Mouse (Mus musculus): ENCODE results near the gene Hist1h2bl. TPM values are rescaled to one million over a fixed set of nuclear protein-coding genes. Genes with fewer than 3 reads are reported as not detected.

The Hist1h2bl gene
- polyA plus RNA-seq, 1 experiment, result 14.5 TPM

DNA sequence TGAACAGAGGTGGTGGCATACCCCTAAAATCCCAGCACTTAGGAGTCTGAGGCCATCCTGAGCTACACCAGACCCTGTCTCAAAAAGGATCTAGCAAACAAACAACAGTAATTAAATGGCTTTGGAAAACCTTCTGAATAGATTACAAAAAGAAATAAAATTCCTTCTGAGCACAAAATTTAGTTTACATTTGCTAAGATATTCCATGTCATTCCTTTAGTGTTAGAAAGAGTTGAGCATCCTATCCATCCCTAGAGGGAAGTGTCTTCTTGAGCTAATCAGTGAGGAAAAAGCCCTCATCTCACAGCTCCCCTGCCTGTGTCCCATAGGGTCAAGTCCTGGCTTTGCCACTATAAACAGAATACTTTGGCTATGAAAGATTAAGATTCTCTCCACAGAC is 18.1 kb downstream of the Hist1h2bl start, which contains the start of gene Olfr1359:
Gene Olfr1359 (plus strand): TSS at position 301 of the 400 bp plus-strand sequence.
- TF ChIP-seq POLR2A (IDR thresholded peaks at IDR 0.05; ENCODE audit: borderline replicate concordance, extremely low read depth, insufficient read depth, insufficient read length, poor library complexity, severe bottlenecking) (no peak), CTCF (IDR thresholded peaks at IDR 0.05; ENCODE audit: borderline replicate concordance, extremely low read depth, insufficient read depth, insufficient read length) (no peak)
- no peak for DNase-seq (ENCODE audit: low read depth)

DNA sequence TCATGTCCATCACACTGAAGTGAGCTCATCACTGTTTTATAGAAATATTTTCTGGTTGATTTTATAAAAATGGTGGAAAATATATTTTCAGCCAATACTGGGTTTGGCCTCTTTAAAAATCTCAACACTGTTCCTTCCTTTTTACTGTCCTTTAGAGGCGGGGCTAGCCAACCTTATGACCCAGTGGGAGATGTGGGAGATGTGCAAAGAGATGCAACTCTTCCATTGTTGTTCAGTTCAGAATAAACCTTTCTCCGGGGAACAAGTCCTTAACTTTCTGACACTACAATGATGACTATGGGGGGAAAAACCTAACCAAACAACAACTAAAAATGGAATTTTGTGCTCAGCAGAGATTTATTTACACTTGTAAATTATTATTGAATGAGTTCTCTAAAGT is 38.6 kb downstream of the Hist1h2bl start, which contains the start of gene Olfr1360:
Gene Olfr1360 (minus strand): TSS at position 101 of the 400 bp plus-strand sequence.
- TF ChIP-seq CTCF (IDR thresholded peaks at IDR 0.05; ENCODE audit: borderline replicate concordance, extremely low read depth, insufficient read depth, insufficient read length) (no peak), POLR2A (IDR thresholded peaks at IDR 0.05; ENCODE audit: borderline replicate concordance, extremely low read depth, insufficient read depth, insufficient read length, poor library complexity, severe bottlenecking) (no peak)
- no peak for DNase-seq (ENCODE audit: low read depth)

Other genes starting within 250 kb of the Hist1h2bl start
- gene Nkapl, start 247.6 kb downstream of the Hist1h2bl start, polyA plus RNA-seq (2012; rRNA removed), result 1.2 TPM in 2 replicates
- 4.7 and 5.7 TPM in 2 replicates for gene Zkscan4, start 237.2 kb downstream of the Hist1h2bl start, polyA plus RNA-seq (2012; rRNA removed)
- not detected in 2 replicates for gene Gm10065, start 236.7 kb downstream of the Hist1h2bl start, polyA plus RNA-seq (2012; rRNA removed)
- 0.24 and 0.55 TPM in 2 replicates for gene AK157302, start 220.9 kb downstream of the Hist1h2bl start, polyA plus RNA-seq (2012; rRNA removed)
- gene Gm11273, start 214.7 kb downstream of the Hist1h2bl start, polyA plus RNA-seq (2012; rRNA removed), result 7.3 and 7.5 TPM in 2 replicates
- gene Zkscan8, start 185.0 kb downstream of the Hist1h2bl start, polyA plus RNA-seq (2012; rRNA removed), result 11.4 and 12.0 TPM in 2 replicates
- not detected in 2 replicates for gene Olfr1366, start 173.3 kb downstream of the Hist1h2bl start, polyA plus RNA-seq (2012; rRNA removed)
- gene Olfr1535, start 156.2 kb downstream of the Hist1h2bl start, polyA plus RNA-seq (2012; rRNA removed), result not detected in 2 replicates
- not detected in 2 replicates for gene Olfr1364, start 134.4 kb downstream of the Hist1h2bl start, polyA plus RNA-seq (2012; rRNA removed)
- not detected in 2 replicates for gene Olfr1362, start 102.1 kb downstream of the Hist1h2bl start, polyA plus RNA-seq (2012; rRNA removed)
- not detected in 2 replicates for gene Olfr11, start 73.6 kb downstream of the Hist1h2bl start, polyA plus RNA-seq (2012; rRNA removed)
- gene Olfr1361, start 52.8 kb downstream of the Hist1h2bl start, polyA plus RNA-seq (2012; rRNA removed), result not detected in 2 replicates
- gene Olfr1360, start 38.7 kb downstream of the Hist1h2bl start, polyA plus RNA-seq (2012; rRNA removed), result not detected in 2 replicates
- not detected in 2 replicates for gene Olfr1359, start 18.0 kb downstream of the Hist1h2bl start, polyA plus RNA-seq (2012; rRNA removed)
- gene Hist1h2ai, start 279 bp upstream of the Hist1h2bl start, polyA plus RNA-seq (2012; rRNA removed), result 14.3 and 24.3 TPM in 2 replicates
- 39.0 and 49.4 TPM in 2 replicates for gene Hist1h3h, start 1.5 kb upstream of the Hist1h2bl start, polyA plus RNA-seq (2012; rRNA removed)
- 17.0 and 18.2 TPM in 2 replicates for gene Hist1h2bm, start 5.9 kb upstream of the Hist1h2bl start, polyA plus RNA-seq (2012; rRNA removed)
- 17.8 and 19.9 TPM in 2 replicates for gene Hist1h4j, start 18.9 kb upstream of the Hist1h2bl start, polyA plus RNA-seq (2012; rRNA removed)
- 20.2 and 29.6 TPM in 2 replicates for gene Hist1h4k, start 34.4 kb upstream of the Hist1h2bl start, polyA plus RNA-seq (2012; rRNA removed)
- 21.4 and 26.4 TPM in 2 replicates for gene Hist1h2ak, start 37.7 kb upstream of the Hist1h2bl start, polyA plus RNA-seq (2012; rRNA removed)
- gene Hist1h2bn, start 38.0 kb upstream of the Hist1h2bl start, polyA plus RNA-seq (2012; rRNA removed), result 13.5 and 30.8 TPM in 2 replicates
- gene Hist1h1b, start 64.5 kb upstream of the Hist1h2bl start, polyA plus RNA-seq (2012; rRNA removed), result 4.3 and 4.5 TPM in 2 replicates
- gene Hist1h3i, start 67.2 kb upstream of the Hist1h2bl start, polyA plus RNA-seq (2012; rRNA removed), result 35.6 and 40.1 TPM in 2 replicates
- 8.8 and 12.7 TPM in 2 replicates for gene Hist1h2an, start 71.1 kb upstream of the Hist1h2bl start, polyA plus RNA-seq (2012; rRNA removed)
- 2.5 TPM in 2 replicates for gene Hist1h2bp, start 71.3 kb upstream of the Hist1h2bl start, polyA plus RNA-seq (2012; rRNA removed)
- gene Hist1h2bq, start 94.1 kb upstream of the Hist1h2bl start, polyA plus RNA-seq (2012; rRNA removed), result 12.6 and 16.3 TPM in 2 replicates
- not detected in 2 replicates for gene Hist1h2ao, start 94.3 kb upstream of the Hist1h2bl start, polyA plus RNA-seq (2012; rRNA removed)
- gene Hist1h4m, start 95.6 kb upstream of the Hist1h2bl start, polyA plus RNA-seq (2012; rRNA removed), result not detected in 2 replicates
- gene Hist1h4n, start 116.1 kb upstream of the Hist1h2bl start, polyA plus RNA-seq (2012; rRNA removed), result 25.9 and 58.6 TPM in 2 replicates
- gene Hist1h2ap, start 117.4 kb upstream of the Hist1h2bl start, polyA plus RNA-seq (2012; rRNA removed), result 71.3 and 78.4 TPM in 2 replicates
- gene Hist1h2br, start 117.6 kb upstream of the Hist1h2bl start, polyA plus RNA-seq (2012; rRNA removed), result 5.6 and 6.6 TPM in 2 replicates
- gene Zfp184, start 229.0 kb upstream of the Hist1h2bl start, polyA plus RNA-seq (2012; rRNA removed), result 14.5 and 14.9 TPM in 2 replicates

Measured in brain, embryonic 14.5 days (tissue).